Mouse (Mus musculus) MEL (cell line): ENCODE measurements at regions not wholly inside any gene's neighbourhood (a gene's known extent, or its start where the extent isn't known, plus 50 kb on each side); places are given as distances from the start of the nearest gene placed in this dataset.

ENCODE experiments used
- CTCF ChIP-seq, 3 experiments: IDR thresholded peaks in 2 of 3; conservative IDR thresholded peaks in 1 of 3; 2 replicates each; pipeline ENCODE4 v1.5.1; 2011 to 2012; ENCODE audit warnings: low read length in 3 of 3, low read depth in 2 of 3, mild to moderate bottlenecking in 2 of 3, improper control_type of control experiment in 1 of 3, inconsistent platforms in 1 of 3, mixed read lengths in 1 of 3, moderate library complexity in 1 of 3; ENCODE audit not compliant: control insufficient read depth in 1 of 3, insufficient read depth in 1 of 3, poor library complexity in 1 of 3, severe bottlenecking in 1 of 3
- TCF12 ChIP-seq: IDR thresholded peaks from 2 replicates; pipeline ENCODE4 v1.6.1; 2014; ENCODE audit warnings: low read depth, mild to moderate bottlenecking, inconsistent platforms, low read length, improper control_type of control experiment, moderate library complexity

DNA sequence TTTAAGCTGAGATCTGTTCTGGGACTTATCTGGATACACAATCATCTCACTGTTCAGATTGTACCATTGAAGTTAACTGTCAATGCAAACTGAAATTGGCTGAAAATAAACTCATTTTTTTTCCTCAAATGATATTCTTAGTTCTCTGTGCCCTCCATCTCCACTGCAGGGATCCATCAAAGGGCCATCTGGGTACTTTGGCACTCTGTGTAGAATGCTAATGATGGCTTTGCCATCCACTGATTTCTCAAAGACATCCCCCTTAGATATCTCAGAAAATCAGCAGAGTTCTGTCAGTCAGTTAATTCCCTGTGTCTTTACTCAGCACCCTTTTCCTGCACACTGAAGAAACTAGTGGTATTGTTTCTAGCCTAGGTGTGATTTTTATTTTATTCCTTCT, 224.6 kb downstream of the Papss1 start:
- TF ChIP-seq TCF12 (no peak), CTCF (IDR thresholded peaks at IDR 0.05 in 2 of 3, conservative IDR thresholded peaks at IDR 0.05 in 1 of 3; ENCODE audit: control insufficient read depth in 1 of 3, insufficient read depth in 1 of 3, low read depth in 2 of 3, low read length in 3 of 3, poor library complexity in 1 of 3, severe bottlenecking in 1 of 3) (no peak)
